9 mouse cellular contexts compared by ENCODE assay signal in genomic region chr9:102779493-102779892, GRCm38 (mm10). TPM values are rescaled to one million over a fixed set of nuclear protein-coding genes. Genes with fewer than 3 reads are reported as not detected.
DNase-seq lines count a peak whose midpoint lies in the region; ATAC-seq and TF ChIP-seq lines count a peak whose summit lies in the region.
"Had no signal": no experiment of that assay in that cellular context is flagged by ENCODE, and none has a peak within 500 bp of the region (broad histone marks: within the 10 kb centered on the region; RNA-seq: fewer than 3 reads in every experiment).

No protein-coding gene starts in this region.

- H3K4me1 ChIP-seq in MEL (ENCODE audit: control insufficient read depth in 1 of 2, insufficient read depth in 2 of 2, low read length in 2 of 2), result no peaks in the 10 kb centered on the region; a peak in 1 of 4 replicates
- peaks cover 42% of the 10 kb centered on the region for H3K4me1 ChIP-seq in hindbrain, embryonic 10.5 days (replicated peaks)
- peaks cover 38% of the 10 kb centered on the region for H3K4me1 ChIP-seq in lung, embryonic 14.5 days (ENCODE audit: insufficient read depth)

- H3K9ac ChIP-seq in MEL (ENCODE audit: control insufficient read depth, low read depth, low read length, poor library complexity, severe bottlenecking), result no peak overlapping the region
- H3K9ac ChIP-seq in lung, embryonic 14.5 days, result no peak overlapping the region
- H3K9ac ChIP-seq: neural tube, embryonic 12.5 days had no signal

- no peak for TF ChIP-seq POLR2A in MEL (IDR thresholded peaks at IDR 0.05; ENCODE audit: control insufficient read depth in 1 of 2, insufficient read depth in 1 of 2, low read depth in 1 of 2, low read length in 2 of 2, poor library complexity in 1 of 2)

- H3K36me3 ChIP-seq in MEL (ENCODE audit: control insufficient read depth in 1 of 2, insufficient read depth in 2 of 2, low read length in 2 of 2), result no peaks in the 10 kb centered on the region
- no peaks in the 10 kb centered on the region for H3K36me3 ChIP-seq in hindbrain, embryonic 10.5 days
- H3K36me3 ChIP-seq in lung, embryonic 14.5 days (ENCODE audit: insufficient read depth), result no peaks in the 10 kb centered on the region
- H3K36me3 ChIP-seq: neural tube, embryonic 12.5 days had no signal

- TF ChIP-seq EP300 in MEL (IDR thresholded peaks at IDR 0.05; ENCODE audit: low read depth in 1 of 2, low read length in 2 of 2), result no peak

- WGBS in hindbrain, embryonic 10.5 days, result 4% methylated on average over 15 of the region's 15 CpGs
- WGBS in lung, embryonic 14.5 days, result 6% methylated on average over 15 of the region's 15 CpGs

- TF ChIP-seq CTCF in MEL (IDR thresholded peaks at IDR 0.05 in 2 of 3, conservative IDR thresholded peaks at IDR 0.05 in 1 of 3; ENCODE audit: control insufficient read depth in 1 of 3, insufficient read depth in 1 of 3, low read depth in 2 of 3, low read length in 3 of 3, poor library complexity in 1 of 3, severe bottlenecking in 1 of 3), result peak; percentile 24 to 59 (median 43); a peak in 5 of 6 replicates
- peak; percentile 97 for TF ChIP-seq CTCF in lung, embryonic 14.5 days (IDR thresholded peaks at IDR 0.05; ENCODE audit: low read depth)

- H3K27ac ChIP-seq in MEL (ENCODE audit: control insufficient read depth, low read depth, low read length), result no peak overlapping the region
- H3K27ac ChIP-seq in hindbrain, embryonic 10.5 days, result peak overlapping the region; percentile 83
- peak overlapping the region; percentile 56 for H3K27ac ChIP-seq in lung, embryonic 14.5 days (ENCODE audit: low read depth)
- H3K27ac ChIP-seq: neural tube, embryonic 12.5 days had no signal

- H3K4me3 ChIP-seq in MEL (ENCODE audit: control insufficient read depth in 1 of 2, insufficient read depth in 1 of 2, low read depth in 2 of 2, low read length in 2 of 2), result no peak overlapping the region
- H3K4me3 ChIP-seq in hindbrain, embryonic 10.5 days, result peak overlapping the region; percentile 25
- no peak overlapping the region for H3K4me3 ChIP-seq in lung, embryonic 14.5 days (ENCODE audit: low read depth, low read length)
- H3K4me3 ChIP-seq: neural tube, embryonic 12.5 days had no signal

- peak; percentile 86 for ATAC-seq in lung, embryonic 14.5 days (ENCODE audit: insufficient read depth)

- H3K27me3 ChIP-seq in MEL (ENCODE audit: control insufficient read depth in 1 of 2, insufficient read depth in 2 of 2, low read length in 2 of 2), result no peaks in the 10 kb centered on the region
- H3K27me3 ChIP-seq in hindbrain, embryonic 10.5 days (ENCODE audit: insufficient read depth, poor library complexity, severe bottlenecking), result no peaks in the 10 kb centered on the region
- H3K27me3 ChIP-seq in lung, embryonic 14.5 days (ENCODE audit: insufficient read depth, low read length), result no peaks in the 10 kb centered on the region
- H3K27me3 ChIP-seq: neural tube, embryonic 12.5 days had no signal

- DNase-seq in MEL (ENCODE audit: low read depth, low spot score), result no peak
- peak; percentile 75 to 77 for DNase-seq in cerebellum, adult 18-20 months
- peak; percentile 12 to 75 for DNase-seq in frontal cortex, adult 2 months (ENCODE audit: extremely low spot score in 1 of 2, low spot score in 1 of 2)
- DNase-seq in hindbrain, embryonic 10.5 days (ENCODE audit: low spot score), result peak; percentile 90
- peak; percentile 61 to 74 for DNase-seq in layer of hippocampus, adult 8-10 months (ENCODE audit: low spot score in 2 of 2)
- peak; percentile 93 for DNase-seq in lung, embryonic 14.5 days
- DNase-seq in ovary, postnatal 36 days (ENCODE audit: low spot score), result peak; percentile 93
- DNase-seq in thymus, postnatal 36 days, result peak; percentile 35 to 45

- H3K4me2 ChIP-seq in lung, embryonic 14.5 days, result peak overlapping the region; percentile 23; the same call in 1 of the 2 replicates
- H3K4me2 ChIP-seq: neural tube, embryonic 12.5 days had no signal

- no peaks in the 10 kb centered on the region for H3K79me2 ChIP-seq in MEL (ENCODE audit: control insufficient read depth, insufficient read depth, low read length, poor library complexity)

- no peak for TF ChIP-seq RAD21 in MEL (IDR thresholded peaks at IDR 0.05; ENCODE audit: low read depth, low read length)

- no peaks in the 10 kb centered on the region for H3K9me3 ChIP-seq in MEL (replicated peaks; ENCODE audit: insufficient read depth, low read length)
- H3K9me3 ChIP-seq in hindbrain, embryonic 10.5 days, result no peaks in the 10 kb centered on the region
- no peaks in the 10 kb centered on the region for H3K9me3 ChIP-seq in lung, embryonic 14.5 days (ENCODE audit: low read depth, low read length)
- H3K9me3 ChIP-seq: neural tube, embryonic 12.5 days had no signal

TF ChIP-seq in MEL, 35 proteins besides CTCF, POLR2A, EP300 and RAD21:
- TF ChIP-seq POLR2AphosphoS2 (IDR thresholded peaks at IDR 0.05; ENCODE audit: low read length) (no peak), SMC3 (IDR thresholded peaks at IDR 0.05; ENCODE audit: low read depth, low read length) (peak; percentile 45)

RNA-seq across cellular contexts. Expression of gene Ryk, which starts 55.2 kb away (rescaled TPM):
- 43.8 and 46.0 TPM in 2 replicates for total RNA-seq in MEL (2012; rRNA removed)
- polyA plus RNA-seq in MEL (2012; ENCODE audit: insufficient read depth in 1 of 2, insufficient read length in 2 of 2, low read depth in 1 of 2, low replicate concordance in 2 of 2, missing spikeins in 1 of 2), result 10 to 100 TPM; 46.4 to 47.3 TPM
- 36.9 and 38.6 TPM in 2 replicates for polyA plus RNA-seq in frontal cortex, adult 2 months (2012; rRNA removed)
- polyA plus RNA-seq in hindbrain, embryonic 10.5 days (2016; fragmentation: Nextera tagmentation; extraction: Ambion mirVana), result 13.3 and 13.9 TPM in 2 replicates
- 10 to 100 TPM; 39.8 to 52.7 (median 43.4) TPM for total RNA-seq in layer of hippocampus, adult 8-10 months (2022)
- polyA plus RNA-seq in lung, embryonic 14.5 days (2014; fragmentation: Nextera tagmentation; extraction: Ambion mirVana), result 33.4 and 35.1 TPM in 2 replicates
